Mouse (Mus musculus): Measurements from ENCODE around the gene Zan.

GRCm38 (mm10) chr5:137510573-137511390, 33.9 kb upstream of the Zan start:
- TF ChIP-seq GATA1 (IDR thresholded peaks at IDR 0.05; ENCODE audit: borderline replicate concordance, low read length) = no peak
- no peak for TF ChIP-seq FLI1 (IDR thresholded peaks at IDR 0.05; ENCODE audit: low read length)

All from megakaryocyte, embryonic 14.5 days (primary cell).